Mouse (Mus musculus) cortical plate, adult 2 months (tissue): ENCODE measurements around the gene Shld1.
A peak's percentile ranks its signal among the peaks of the same experiment; 100 is the strongest.

Source experiments
- CTCF ChIP-seq: fragments of 200-500 bp; IDR thresholded peaks from 2 replicates; pipeline ENCODE4 v1.5.1; 2011; ENCODE audit warnings: mild to moderate bottlenecking, control low read depth, low read length; ENCODE audit not compliant: insufficient read depth; ENCODE audit errors: extremely low read depth
- POLR2A ChIP-seq: fragments of 200-500 bp; IDR thresholded peaks from 2 replicates; pipeline ENCODE4 v1.6.1; 2011; ENCODE audit warnings: mild to moderate bottlenecking, low read length, control low read depth; ENCODE audit not compliant: insufficient read depth; ENCODE audit errors: extremely low read depth

DNA sequence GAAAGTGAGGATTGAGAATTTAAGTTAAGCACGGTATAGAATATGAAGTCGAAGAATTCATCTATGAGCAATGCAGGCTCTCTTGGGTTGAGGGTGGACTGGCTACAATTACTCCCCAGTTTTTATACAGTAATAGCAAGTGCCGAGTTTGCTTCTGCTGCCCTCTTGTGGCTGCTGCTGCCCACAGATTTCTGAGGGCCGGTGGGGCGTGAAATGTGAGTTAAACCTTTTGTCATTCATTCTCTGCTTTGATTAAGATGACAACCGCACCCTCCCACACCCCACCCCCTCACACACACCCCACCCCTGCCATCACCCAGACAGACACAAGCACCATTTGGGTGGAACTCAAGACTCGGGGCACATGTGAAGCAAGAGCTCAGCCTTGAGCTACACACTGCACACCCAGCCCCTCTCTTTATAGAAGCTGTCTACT lies 14.7 kb downstream of the Shld1 start:
- TF ChIP-seq CTCF (peak; percentile 69), POLR2A (no peak)
